Mouse (Mus musculus) bone marrow macrophage, adult 2 months (primary cell): ENCODE data around the gene Tyk2.

Experiments used
- CTCF ChIP-seq: IDR thresholded peaks from 2 replicates; pipeline ENCODE4 v1.5.1; 2012; ENCODE audit warnings: low read depth, mild to moderate bottlenecking, low read length, moderate library complexity
- POLR2A ChIP-seq: IDR thresholded peaks from 2 replicates; pipeline ENCODE4 v1.6.1; 2012; ENCODE audit warnings: mild to moderate bottlenecking, low read depth, low read length, borderline replicate concordance

GRCm38 (mm10) chr9:21124837-21125236 lies 6.2 kb downstream of the Tyk2 start:
- no peak for TF ChIP-seq CTCF
- no peak for TF ChIP-seq POLR2A
